Mouse (Mus musculus): ENCODE measurements at regions not wholly inside any gene's neighbourhood (a gene's known extent, or its start where the extent isn't known, plus 50 kb on each side); places are given as distances from the start of the nearest gene placed in this dataset.
"Not testable (repeated sequence)": the region's sequence is repeated elsewhere in the genome, so short reads cannot be mapped to it uniquely, and the experiment has no call there.

DNA sequence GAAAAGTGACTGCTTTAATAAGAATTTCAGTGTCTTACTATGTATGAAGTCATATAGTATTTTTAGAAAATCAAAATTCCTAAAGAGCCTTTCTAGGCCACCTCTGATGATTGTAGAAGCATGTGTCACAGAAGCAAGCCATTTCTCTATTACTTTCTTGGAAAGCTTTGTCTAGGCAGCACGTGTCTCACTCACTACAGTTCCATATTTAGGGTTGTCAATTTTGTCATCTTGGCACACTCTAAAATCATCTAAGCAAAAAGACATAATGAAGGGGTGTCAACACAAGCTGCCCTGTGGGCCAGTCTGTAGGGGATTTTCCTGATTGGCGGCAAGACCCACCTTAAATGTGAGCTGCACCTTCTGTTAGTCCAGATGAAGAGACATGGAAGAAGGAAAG is 723.1 kb upstream of the Brinp1 start:
- DNase-seq: no peak

DNA sequence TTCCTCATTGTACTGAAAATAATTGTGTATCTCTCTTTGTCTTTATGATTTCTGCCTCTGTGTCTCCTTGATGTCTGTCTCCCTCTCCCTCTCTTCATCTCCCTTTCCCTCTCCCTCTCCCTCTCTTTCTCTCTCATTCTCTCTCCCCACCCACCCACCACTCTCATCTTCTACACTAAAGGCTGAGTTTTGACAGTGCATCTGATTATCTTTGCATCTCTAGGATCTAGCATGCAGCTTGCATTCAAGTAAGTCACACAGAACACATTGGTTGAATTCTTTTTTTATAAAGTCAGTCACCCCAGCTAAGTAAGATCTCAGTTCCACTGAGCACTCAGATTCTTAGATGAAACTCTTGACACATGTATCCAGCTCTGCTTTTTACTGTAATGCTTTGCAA is 719.3 kb upstream of the Brinp1 start:
- no peak for DNase-seq

DNA sequence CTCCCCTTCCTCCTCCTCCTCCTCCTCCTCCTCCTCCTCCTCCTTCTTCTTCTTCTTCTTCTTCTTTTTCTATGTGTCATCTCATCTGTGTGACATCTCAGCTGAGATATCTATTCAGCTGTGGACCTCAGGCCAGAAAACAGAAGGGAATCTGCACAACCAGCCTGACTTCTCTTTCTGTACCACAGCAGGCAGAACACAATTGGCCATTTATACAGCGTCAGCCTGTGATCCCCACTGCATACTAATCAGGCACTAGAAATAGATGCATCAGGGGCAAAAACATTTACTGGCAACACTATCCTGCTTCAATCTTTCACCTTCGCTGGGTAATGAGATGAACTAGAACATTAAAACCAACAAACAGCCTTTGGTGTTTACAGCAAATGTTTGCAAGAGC is 674.7 kb upstream of the Brinp1 start:
- no peak for DNase-seq

DNA sequence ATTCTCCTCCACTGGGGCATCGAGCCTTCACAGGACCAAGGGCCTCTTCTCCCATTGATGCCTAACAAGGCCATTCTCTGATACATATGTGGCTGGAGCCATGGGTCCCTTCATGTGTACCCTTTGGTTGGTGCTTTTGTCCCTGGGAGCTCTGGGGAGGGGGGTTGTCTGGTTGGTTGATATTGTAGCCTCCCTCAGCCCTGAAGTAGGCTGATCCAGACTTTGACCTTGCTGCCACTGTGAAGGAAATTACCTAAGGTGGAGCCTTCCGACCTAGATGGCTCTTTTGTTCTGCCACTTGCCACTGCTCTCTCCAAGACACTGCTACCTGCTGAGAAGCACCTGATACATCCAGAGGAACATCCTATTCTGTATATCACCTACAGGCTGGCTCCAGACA is 672.2 kb upstream of the Brinp1 start:
- not testable (repeated sequence) for DNase-seq

DNA sequence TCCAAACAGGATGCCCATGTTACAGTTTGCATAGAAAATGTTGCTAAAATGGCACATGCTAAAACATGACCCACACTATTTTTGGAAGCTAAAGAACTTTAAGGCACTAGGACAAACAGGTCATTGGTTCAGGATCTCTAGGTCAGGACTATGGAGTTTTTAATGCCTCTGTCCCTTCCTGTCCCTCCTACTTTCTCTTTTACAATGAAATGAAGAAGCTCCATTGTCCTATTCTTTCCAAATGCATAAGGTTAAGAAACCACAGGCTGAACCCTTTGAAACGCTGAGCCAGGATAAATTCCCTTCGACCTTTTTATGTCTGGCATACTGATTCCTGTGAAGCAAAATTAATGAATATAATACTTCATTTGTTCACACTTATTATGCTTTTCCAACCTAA is 671.6 kb upstream of the Brinp1 start:
- DNase-seq: no peak

DNA sequence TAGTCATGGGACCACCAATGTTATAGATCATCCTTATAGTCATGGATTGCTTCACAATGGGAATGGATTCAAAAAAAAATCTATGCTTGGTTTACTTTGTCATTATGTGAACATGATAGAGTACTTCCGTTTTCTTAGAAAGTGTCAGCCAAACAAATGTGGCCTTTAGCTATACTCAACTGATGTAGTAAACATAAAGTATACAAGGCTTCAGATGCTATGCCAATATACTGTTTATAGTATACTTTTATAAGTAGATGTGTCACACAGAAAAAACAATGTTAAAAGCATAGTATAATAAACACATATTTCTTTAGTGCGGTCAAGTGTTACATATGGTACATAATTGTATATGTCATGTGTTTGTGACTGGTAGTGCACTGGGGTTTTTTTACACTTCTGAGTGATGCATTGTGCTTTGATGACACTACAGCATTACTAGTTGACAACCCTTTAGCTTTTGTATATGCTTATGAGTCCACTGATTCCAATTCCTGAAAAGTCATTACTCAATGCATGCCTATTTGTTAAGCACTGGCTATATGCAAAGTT is 666.9 kb upstream of the Brinp1 start:
- DNase-seq: no peak

DNA sequence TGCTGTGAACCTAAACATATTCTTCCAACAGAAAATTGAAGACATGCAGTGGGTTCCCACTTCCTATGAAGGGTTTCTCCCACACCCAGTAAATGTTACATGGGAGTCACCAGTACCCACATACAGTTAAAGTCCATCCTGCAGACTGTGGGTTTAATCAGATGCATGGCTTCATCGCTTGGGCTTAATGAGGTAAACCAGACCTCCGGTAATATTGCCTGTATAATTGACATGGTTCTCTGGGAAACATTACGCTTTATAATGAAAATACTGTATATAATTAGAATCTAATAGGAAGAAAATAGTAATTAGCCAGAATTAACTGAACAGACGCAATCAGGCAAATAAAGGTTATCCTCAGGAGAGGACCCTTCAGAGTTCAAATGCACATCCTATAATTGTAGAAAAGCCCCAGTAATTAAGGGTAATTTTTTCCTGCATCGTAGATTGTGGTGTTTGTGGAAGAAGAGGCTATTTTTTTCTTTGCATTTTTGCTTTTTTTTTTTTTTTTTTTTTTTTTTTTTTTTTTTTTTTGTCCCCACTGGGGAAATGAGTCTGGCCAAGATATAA is 664.0 kb upstream of the Brinp1 start:
- no peak for DNase-seq

DNA sequence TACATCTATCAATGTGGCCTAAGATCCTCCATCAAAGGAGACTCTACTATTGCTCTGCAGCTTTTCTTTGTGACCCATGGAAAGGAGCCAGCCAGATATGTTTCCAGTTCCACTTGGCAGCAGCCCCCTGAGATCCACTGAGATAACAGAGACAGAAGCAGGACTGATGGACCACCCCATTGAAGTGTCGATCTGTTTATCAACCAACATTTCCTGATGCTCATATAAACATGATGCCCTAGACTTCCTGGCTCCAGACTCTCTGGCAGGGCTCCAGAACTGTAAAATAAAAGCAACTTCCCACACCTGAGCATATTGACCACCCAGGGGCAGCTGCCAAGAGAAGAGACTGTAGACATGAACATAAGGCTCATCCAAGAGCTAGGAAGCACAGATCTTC is 660.7 kb upstream of the Brinp1 start:
- DNase-seq: no peak

DNA sequence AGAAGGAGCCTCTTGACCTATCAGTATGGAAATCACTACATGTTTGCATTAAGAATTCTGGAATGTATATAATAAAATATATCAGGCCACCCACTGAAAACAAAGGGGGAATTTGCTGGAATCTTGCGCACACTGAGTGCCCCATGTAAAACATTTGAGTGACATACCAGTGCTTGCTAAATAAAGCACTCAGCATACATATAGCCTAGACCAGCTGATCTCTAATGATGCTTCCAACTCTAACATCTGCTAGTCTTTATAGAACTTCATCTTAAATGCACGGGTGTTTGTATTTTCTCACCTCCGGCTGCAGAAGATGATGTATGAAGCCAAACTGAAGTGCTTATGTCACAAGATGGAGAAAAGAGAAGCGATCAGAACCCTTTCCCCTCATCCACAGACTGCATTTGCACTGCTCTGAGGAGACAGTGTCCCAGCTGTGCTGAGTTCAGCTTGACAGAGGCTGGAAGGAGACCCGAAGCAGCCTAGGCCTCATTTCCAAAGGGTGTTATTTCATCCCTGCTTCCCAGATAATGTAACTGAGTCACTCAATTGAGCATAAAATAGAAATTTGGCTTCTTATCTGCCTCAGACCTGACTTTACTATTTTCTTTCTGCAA is 657.6 kb upstream of the Brinp1 start:
- no peak for DNase-seq

DNA sequence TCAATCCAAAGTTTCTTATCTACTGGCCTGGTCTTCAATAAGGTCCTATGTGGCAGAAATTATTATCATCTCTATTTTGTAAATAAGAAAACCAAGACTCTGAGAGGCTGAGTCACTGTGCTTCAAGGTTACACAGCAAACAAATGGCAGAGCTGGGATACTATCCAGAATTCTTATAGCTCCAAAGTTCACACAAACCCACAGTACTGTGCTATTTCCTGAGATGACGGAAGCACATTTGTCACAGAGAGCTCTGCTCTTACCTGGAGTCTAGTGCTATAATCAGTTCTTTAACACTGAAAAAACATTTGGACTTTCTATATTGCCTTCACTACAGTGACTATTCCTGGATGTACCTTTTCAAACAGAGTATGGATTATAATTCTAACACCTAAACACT is 654.7 kb upstream of the Brinp1 start:
- DNase-seq: no peak

DNA sequence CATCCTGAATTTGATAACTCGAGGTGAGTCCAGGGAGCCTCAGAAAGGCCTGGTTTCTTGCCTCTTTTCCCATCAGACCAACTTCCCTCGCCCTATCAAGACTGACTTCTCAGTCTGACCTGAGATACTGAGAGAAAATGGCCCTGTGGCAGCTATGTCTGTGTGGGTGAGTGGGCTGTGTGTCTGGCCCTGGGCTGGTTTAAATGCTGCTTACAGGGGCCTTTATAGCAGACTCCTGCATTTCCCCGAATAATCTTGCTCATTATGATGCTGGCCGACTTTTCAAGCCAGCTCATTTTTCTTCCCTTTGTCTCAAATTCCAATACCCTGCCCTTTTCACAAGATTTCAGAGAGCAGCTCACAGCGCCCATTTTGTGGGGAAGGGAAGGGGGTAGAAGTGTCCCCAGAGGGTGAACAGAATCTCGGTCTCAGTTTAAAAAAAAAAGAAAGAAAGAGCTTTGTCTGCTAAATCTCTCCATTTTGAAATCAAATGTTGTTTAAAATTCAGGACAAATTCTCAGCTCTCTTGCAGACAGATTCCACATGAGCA is 642.9 kb upstream of the Brinp1 start:
- DNase-seq: no peak

DNA sequence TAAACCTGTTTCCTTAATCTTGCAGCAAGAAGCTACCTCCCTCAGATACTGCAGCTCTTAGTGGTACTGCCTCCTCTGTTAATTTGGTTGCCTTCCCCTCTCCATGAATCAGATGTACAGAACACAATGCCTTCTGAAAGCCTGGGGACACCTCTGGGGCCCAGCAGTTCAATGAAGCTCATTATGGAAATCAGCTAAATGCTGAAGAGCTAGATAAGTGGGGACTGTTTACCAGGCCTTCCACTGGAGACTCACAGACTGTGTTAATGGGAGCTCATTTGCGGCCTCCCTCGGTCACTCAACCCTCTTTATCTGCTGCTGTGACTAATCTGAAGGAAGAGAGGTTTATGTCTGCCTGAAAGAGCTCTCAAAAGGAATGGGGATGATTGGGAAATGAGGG is 639.8 kb upstream of the Brinp1 start:
- DNase-seq: no peak

DNA sequence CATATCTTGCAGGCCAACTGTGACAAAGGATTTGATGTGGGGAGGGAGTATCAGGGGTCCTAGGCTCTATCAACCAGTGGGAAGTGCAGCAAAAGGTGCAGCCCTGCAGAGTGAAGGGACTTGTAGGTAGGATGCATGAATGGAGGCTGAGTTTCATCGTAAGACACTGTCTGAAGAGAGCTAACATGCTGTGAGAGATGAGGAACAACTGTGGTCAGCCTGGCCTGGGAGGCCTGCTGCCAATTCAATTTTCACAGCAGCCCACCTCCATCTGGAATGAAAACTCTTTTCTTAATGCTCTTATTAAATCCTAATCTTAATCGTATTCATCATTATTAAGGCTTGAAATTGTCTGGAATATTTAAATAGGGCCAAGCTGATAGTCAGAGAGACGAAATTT is 622.1 kb upstream of the Brinp1 start:
- DNase-seq: no peak

DNA sequence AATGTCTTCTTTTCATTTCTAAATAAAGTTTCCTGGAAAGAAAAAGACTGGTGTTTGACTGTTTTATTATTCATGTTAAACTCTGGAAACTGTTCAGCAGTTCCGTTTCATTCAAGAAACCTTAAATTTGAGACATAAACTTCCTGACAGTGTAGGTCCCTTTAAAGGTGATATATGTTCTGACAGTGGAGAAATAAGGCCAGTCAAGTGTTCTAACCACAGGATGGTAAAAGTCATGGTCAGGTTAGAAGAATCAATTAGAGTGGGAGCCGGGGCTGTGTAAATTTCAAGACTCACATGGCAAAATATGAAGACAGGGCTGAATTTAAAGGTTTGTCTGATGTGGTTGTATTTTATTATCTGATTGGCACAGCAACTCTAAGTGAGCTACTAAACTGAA is 593.9 kb upstream of the Brinp1 start:
- DNase-seq: no peak

DNA sequence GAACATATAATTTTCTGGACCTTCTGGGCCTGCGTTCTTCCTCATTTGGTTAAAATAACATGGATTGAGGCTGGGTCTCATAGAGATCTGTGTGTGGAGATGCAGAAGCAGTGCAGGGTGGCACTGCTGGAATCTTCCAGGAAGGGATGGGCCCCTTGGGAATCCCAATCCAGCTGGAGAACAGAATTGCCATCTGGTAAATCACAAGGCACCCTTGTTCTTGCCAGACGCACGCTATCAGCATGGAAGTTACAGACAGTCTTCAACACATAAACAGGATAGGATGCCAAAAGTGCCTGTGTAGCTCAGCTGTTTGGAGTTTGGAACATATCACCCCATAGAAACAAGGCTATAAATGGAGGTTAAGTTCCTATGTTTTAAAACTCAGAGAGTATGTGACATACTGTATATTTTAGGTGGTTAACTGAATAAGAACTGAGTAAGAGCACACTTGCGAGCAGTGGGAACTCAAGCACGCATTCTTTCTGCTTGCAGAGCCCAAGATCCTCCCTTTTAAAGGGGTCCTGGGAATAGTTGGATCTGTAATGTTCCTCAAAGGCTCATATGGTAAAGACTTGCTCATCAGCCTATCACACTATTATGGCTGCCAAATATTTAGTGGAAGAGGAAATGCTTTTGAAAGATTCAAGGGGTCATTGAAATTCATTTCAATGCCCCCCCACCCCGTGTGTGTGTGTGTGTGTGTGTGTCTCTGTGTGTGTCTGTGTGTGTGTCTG is 584.1 kb upstream of the Brinp1 start:
- DNase-seq: no peak

DNA sequence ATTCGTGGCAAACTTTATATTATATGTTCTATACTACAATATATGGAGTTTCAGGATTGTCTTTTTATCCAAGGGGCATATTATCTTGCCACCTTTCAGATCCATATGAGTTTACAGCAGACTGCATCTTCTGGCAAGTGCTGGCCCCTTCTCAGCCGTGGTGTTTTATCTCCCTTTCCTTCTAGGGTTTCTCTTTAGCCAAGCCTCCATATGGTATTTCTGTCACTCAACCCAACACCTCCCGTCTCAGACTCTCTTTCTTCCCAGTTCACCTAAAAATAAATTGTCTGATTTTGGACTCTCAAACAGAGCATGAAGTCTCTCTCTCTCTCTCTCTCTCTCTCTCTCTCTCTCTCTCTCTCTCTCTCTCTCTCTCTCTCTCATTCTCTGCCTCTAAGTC is 578.9 kb upstream of the Brinp1 start:
- DNase-seq: no peak

DNA sequence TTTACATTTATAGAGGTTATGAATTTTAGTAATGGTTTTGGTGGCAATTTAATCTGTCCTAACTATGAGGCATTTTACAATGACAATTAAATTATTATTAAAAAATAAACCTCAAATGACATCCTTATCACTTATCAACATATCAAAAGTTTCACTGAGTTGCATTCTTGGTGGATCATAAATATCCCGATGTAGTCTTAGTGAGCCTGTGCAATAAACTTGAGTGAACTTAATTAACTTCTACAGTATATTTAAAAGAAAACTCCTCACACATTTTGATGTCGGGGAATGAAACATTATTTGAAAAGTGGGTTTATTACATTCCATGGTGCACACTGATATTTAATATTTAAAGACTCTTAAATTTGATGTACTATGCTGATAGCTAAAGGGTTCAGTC is 568.9 kb upstream of the Brinp1 start:
- DNase-seq: no peak

DNA sequence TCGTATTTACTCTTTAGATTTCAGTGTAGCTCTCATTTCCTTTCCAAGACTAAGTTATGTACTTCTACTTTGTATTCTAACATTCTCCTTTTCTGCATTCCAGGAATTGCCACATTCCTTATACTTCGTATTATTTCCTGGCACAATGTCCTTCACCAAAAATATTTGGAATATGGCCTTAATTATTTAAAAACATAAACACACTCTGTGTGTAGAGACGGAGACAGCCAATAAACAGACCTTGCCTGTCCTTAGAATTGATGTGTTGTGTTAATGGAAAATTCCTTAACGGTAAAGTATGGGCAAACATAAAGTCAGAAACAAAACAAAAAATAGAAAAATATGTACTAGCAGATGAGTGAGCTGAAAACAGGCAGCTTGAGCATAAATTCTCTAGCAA is 554.1 kb upstream of the Brinp1 start:
- no peak for DNase-seq

DNA sequence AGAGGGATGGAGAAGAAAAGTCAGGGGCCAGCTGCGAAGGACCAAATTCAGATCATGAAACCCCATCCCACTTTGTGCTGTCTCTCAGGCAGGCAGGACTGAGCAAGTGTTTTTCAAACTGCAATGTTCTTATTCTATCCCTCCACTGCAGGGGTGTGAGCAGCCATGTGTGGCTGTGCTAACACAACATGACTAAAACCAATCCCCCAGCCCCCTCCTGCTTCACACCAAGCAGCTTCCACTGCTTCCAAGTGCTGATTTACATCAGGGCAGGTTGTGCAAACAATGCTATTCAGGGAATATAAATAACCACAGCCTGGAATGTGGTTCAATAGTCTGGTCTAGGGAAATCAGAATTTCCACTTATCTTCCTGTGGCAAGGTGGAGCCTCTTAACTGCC is 517.0 kb upstream of the Brinp1 start:
- no peak for DNase-seq

DNA sequence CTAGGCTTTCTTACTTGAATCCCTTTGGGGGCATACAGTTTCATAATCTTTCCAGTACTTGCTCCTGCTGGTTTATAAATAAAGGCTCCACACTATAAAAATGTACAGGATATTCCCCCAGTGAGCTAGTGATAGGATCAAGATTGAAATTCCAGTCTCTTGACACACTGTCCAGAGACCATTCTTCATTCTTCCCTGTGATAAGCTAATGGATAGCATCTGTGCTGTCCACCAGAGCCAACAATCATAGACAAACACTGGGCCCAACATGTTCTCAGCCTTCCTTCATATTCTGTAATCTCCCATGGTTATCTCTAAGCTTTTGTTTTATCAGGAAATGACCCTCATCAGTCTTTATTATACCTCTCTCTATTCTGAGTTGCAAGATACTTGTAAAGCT is 505.8 kb upstream of the Brinp1 start:
- DNase-seq: no peak

DNA sequence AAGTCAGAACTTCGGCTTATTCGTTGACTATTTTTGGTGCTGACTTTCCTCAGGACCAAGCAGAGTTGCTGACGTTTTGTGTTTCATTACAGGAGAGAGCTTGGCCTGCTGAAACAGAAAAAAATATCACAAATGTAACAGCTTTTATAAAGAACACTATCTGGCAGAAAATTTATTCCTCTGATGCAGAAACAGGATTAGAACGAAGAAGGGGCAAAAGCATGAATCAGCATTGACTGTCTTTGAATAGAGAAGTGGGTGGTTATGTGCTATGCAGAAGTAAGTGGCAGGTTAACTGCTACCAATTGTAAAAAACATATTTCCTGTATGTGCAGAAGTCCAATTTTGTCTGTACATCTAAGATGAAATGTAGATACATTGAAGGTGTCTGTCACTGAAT is 502.2 kb upstream of the Brinp1 start:
- no peak for DNase-seq

DNA sequence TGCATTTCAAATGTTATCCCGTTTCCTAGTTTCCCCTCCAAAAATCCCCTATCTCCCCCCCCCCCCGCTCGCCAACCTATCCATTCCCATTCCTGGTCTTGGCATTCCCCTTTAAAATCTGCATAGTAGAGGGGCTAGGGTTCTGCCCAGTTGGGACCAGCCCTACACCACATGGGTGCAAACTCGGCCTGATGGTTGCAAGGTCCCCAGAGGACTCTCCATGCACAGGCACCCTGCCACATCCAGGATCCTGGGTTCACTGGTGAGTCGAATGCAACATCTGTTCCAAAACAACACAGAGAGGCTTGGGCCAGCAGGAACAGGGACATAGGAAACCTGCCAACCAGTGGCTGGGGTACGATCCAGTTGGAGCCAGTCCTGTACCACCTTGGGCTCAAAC is 492.0 kb upstream of the Brinp1 start:
- no peak for DNase-seq

DNA sequence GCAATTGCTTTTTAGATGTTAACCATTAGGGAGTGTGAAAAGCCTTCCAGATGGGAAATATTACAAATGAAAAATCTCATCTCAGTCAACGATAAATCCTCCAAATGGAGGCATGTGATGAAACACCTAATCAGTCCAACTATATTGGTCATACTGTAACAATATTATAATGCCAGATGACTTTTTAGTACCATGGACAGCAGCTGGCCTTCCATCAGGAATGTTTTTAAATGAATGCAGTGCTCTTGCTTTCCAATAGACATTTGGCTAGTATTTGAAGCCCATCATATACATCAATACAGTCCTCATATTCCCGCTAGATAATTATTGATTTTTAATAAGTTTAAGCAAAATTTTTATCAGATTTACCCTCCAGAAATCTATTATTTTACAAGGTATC is 489.8 kb upstream of the Brinp1 start:
- peak; percentile 4 for DNase-seq

DNA sequence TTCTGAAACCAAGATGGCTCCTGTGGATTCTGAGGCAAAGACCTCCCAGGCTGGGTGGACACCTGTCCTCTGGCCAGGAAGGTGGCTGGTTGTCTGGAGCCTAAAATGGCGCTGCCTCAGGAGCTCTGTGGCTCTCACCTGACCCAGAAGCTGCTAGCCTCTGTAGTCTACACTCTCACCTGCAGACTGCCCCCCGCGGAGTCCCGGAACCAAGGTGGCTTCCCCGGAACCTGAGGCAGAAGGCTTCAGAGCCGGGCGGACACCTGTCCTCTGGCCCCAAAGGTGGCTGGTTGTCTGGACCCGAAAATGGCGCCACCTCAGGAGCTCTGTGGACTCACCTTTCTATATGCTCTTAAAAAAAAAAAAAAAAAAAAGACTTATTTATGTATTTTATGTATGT is 481.2 kb upstream of the Brinp1 start:
- no peak for DNase-seq
